9 mouse cellular contexts compared by ENCODE assay signal in genomic region chr7:98084541-98085293, GRCm38 (mm10). TPM values are rescaled to one million over a fixed set of nuclear protein-coding genes. Genes with fewer than 3 reads are reported as not detected.
A peak's percentile ranks its signal among the peaks of the same experiment; 100 is the strongest.
DNase-seq lines count a peak whose midpoint lies in the region; ATAC-seq lines count a peak whose summit lies in the region.
"Had no signal": no experiment of that assay in that cellular context is flagged by ENCODE, and none has a peak within 500 bp of the region (broad histone marks: within the 10 kb centered on the region; RNA-seq: fewer than 3 reads in every experiment).

No protein-coding gene starts in this region.

- H3K27ac ChIP-seq in midbrain, embryonic 10.5 days (replicated peaks), result peak overlapping the region; percentile 83
- no peak overlapping the region for H3K27ac ChIP-seq in midbrain, embryonic 11.5 days (ENCODE audit: low read depth, low read length)
- peak overlapping the region; percentile 5 for H3K27ac ChIP-seq in liver, embryonic 13.5 days
- H3K27ac ChIP-seq in stomach, embryonic 15.5 days, result peak overlapping the region; percentile 11; the same call in 1 of the 2 replicates

- H3K4me1 ChIP-seq in midbrain, embryonic 10.5 days, result peaks cover 37% of the 10 kb centered on the region
- H3K4me1 ChIP-seq in midbrain, embryonic 11.5 days (ENCODE audit: control insufficient read depth, insufficient read depth, low read length), result peaks cover 12% of the 10 kb centered on the region
- peaks cover 20% of the 10 kb centered on the region; the same call in 1 of the 2 replicates for H3K4me1 ChIP-seq in liver, embryonic 13.5 days (replicated peaks)
- H3K4me1 ChIP-seq in stomach, embryonic 15.5 days, result peaks cover 10% of the 10 kb centered on the region; the same call in 1 of the 2 replicates

- no peak for DNase-seq in midbrain, embryonic 10.5 days (ENCODE audit: low spot score)
- no peak for DNase-seq in midbrain, embryonic 11.5 days (ENCODE audit: low spot score, missing footprints)
- peak; percentile 28 to 29 for DNase-seq in heart, postnatal 10 days
- no peak for DNase-seq in liver, embryonic 13.5 days
- no peak for DNase-seq in spleen, adult 18-20 months
- no peak for DNase-seq in layer of hippocampus, postnatal 36 days
- no peak for DNase-seq in layer of hippocampus, postnatal 14 days (ENCODE audit: low spot score in 2 of 2)
- DNase-seq: cerebellum, adult 9-10 months had no signal

- H3K27me3 ChIP-seq in midbrain, embryonic 10.5 days (ENCODE audit: low read depth, poor library complexity, severe bottlenecking), result no peaks in the 10 kb centered on the region
- no peaks in the 10 kb centered on the region for H3K27me3 ChIP-seq in midbrain, embryonic 11.5 days (ENCODE audit: control insufficient read depth, insufficient read depth, low read length)
- no peaks in the 10 kb centered on the region for H3K27me3 ChIP-seq in liver, embryonic 13.5 days
- no peaks in the 10 kb centered on the region for H3K27me3 ChIP-seq in stomach, embryonic 15.5 days (replicated peaks)

- 58% methylated on average over 12 of the region's 12 CpGs for WGBS in midbrain, embryonic 10.5 days
- WGBS in midbrain, embryonic 11.5 days, result 67% methylated on average over 12 of the region's 12 CpGs
- 17% methylated on average over 12 of the region's 12 CpGs for WGBS in liver, embryonic 13.5 days (ENCODE audit: insufficient replicate concordance)
- 27% methylated on average over 12 of the region's 12 CpGs for WGBS in stomach, embryonic 15.5 days

- no peak overlapping the region for H3K4me2 ChIP-seq in midbrain, embryonic 11.5 days
- H3K4me2 ChIP-seq in liver, embryonic 13.5 days, result peak overlapping the region; percentile 38
- H3K4me2 ChIP-seq in stomach, embryonic 15.5 days, result no peak overlapping the region

- H3K36me3 ChIP-seq in midbrain, embryonic 10.5 days, result 0 out of 2 replicates have a peak, but pooled peaks cover 12% of the 10 kb centered on the region
- no peaks in the 10 kb centered on the region for H3K36me3 ChIP-seq in midbrain, embryonic 11.5 days (ENCODE audit: control insufficient read depth, insufficient read depth, low read length)
- peaks cover 17% of the 10 kb centered on the region; the same call in 1 of the 2 replicates for H3K36me3 ChIP-seq in liver, embryonic 13.5 days
- no peaks in the 10 kb centered on the region for H3K36me3 ChIP-seq in stomach, embryonic 15.5 days

- ATAC-seq in midbrain, embryonic 11.5 days (ENCODE audit: low FRiP score), result no peak
- no peak for ATAC-seq in liver, embryonic 13.5 days (ENCODE audit: low read depth)
- ATAC-seq in stomach, embryonic 15.5 days (ENCODE audit: insufficient read depth, low FRiP score, low read depth), result no peak

- H3K9me3 ChIP-seq in midbrain, embryonic 10.5 days (replicated peaks), result no peaks in the 10 kb centered on the region
- no peaks in the 10 kb centered on the region for H3K9me3 ChIP-seq in midbrain, embryonic 11.5 days (ENCODE audit: control insufficient read depth, low read length)
- no peaks in the 10 kb centered on the region for H3K9me3 ChIP-seq in liver, embryonic 13.5 days (replicated peaks)
- no peaks in the 10 kb centered on the region for H3K9me3 ChIP-seq in stomach, embryonic 15.5 days

- H3K9ac ChIP-seq in midbrain, embryonic 11.5 days (ENCODE audit: low read length), result no peak overlapping the region
- H3K9ac ChIP-seq in liver, embryonic 13.5 days, result no peak overlapping the region
- H3K9ac ChIP-seq in stomach, embryonic 15.5 days, result no peak overlapping the region

- intact Hi-C loops in heart, postnatal 10 days (cut with DNase I), result loop anchor here (10.0 kb wide), 1 partner anchor 340 kb away; no protein-coding TSS in a partner anchor

- no peak overlapping the region for H3K4me3 ChIP-seq in midbrain, embryonic 10.5 days
- no peak overlapping the region for H3K4me3 ChIP-seq in midbrain, embryonic 11.5 days (ENCODE audit: low read depth, low read length)
- H3K4me3 ChIP-seq in liver, embryonic 13.5 days (replicated peaks), result peak overlapping the region; percentile 34
- H3K4me3 ChIP-seq in stomach, embryonic 15.5 days (replicated peaks), result no peak overlapping the region

RNA-seq across cellular contexts. Expression of gene Myo7a, which starts 34.6 kb away (rescaled TPM):
- 17.7 and 19.2 TPM in 2 replicates for polyA plus RNA-seq in midbrain, embryonic 10.5 days (2016; fragmentation: Nextera tagmentation; extraction: Ambion mirVana)
- 10.1 and 11.1 TPM in 2 replicates for polyA plus RNA-seq in midbrain, embryonic 11.5 days (2014; fragmentation: Nextera tagmentation; extraction: Ambion mirVana)
- total RNA-seq in heart, postnatal 10 days (2021), result 1 to 10 TPM; 4.2 to 4.6 TPM
- 8.0 and 8.3 TPM in 2 replicates for polyA plus RNA-seq in liver, embryonic 13.5 days (2015; fragmentation: Nextera tagmentation; extraction: Ambion mirVana)
- 9.3 and 11.4 TPM in 2 replicates for polyA plus RNA-seq in stomach, embryonic 15.5 days (2015; fragmentation: Nextera tagmentation; extraction: Ambion mirVana)
- 10 to 100 TPM; 10.1 to 10.2 TPM for total RNA-seq in layer of hippocampus, postnatal 36 days (2021)
- total RNA-seq in layer of hippocampus, postnatal 14 days (2021), result 10 to 100 TPM; 13.5 to 14.4 TPM

Comparison
In these comparisons a context has a peak if more than half of its experiments do, and no peak if none do; other contexts are left out.
1. DNase-seq: peak in heart, postnatal 10 days (2 of 2); none in midbrain, embryonic 10.5 days (single experiment), midbrain, embryonic 11.5 days (single experiment), liver, embryonic 13.5 days (single experiment), spleen, adult 18-20 months (0 of 2), layer of hippocampus, postnatal 36 days (0 of 2) and layer of hippocampus, postnatal 14 days (0 of 2).